Mouse (Mus musculus) lung, postnatal 0 days (tissue): ENCODE measurements around the gene Pdgfa. TPM values are rescaled to one million over a fixed set of nuclear protein-coding genes. Genes with fewer than 3 reads are reported as not detected.

Experiments used
- ATAC-seq: fragments of 200-750 bp; cut with Nextera tagmentation; 2 replicates; pipeline ENCODE4 v1.8.0; 2017; ENCODE audit warnings: moderate library complexity
- DNase-seq: peaks from one replicate; pipeline ENCODE4 v3.0.0-alpha.2; 2016; ENCODE audit warnings: low spot score
- H3K27ac ChIP-seq: fragments of 300-500 bp; sonication (generic); 2 replicates; pipeline ENCODE4 v1.5.1; 2014; ENCODE audit warnings: antibody characterized with exemption, mild to moderate bottlenecking, low read length, mixed read lengths
- H3K27me3 ChIP-seq: fragments of 300-500 bp; sonication (generic); replicated peaks from 2 replicates; pipeline ENCODE4 v1.6.1; 2014; ENCODE audit warnings: low read length, mixed read lengths; ENCODE audit not compliant: insufficient read depth
- H3K36me3 ChIP-seq: fragments of 300-500 bp; sonication (generic); 2 replicates; pipeline ENCODE4 v1.6.1; 2014; ENCODE audit warnings: low read length, mixed read lengths; ENCODE audit not compliant: insufficient read depth
- H3K4me1 ChIP-seq: fragments of 300-500 bp; sonication (generic); 2 replicates; pipeline ENCODE4 v1.6.1; 2014; ENCODE audit warnings: antibody characterized with exemption, low read depth, low read length, mixed read lengths; ENCODE audit not compliant: insufficient read depth
- H3K4me2 ChIP-seq: fragments of 300-500 bp; sonication (generic); replicated peaks from 2 replicates; pipeline ENCODE4 v1.6.1; 2014; ENCODE audit warnings: low read depth, mild to moderate bottlenecking, low read length, moderate library complexity, mixed read lengths
- H3K4me3 ChIP-seq: fragments of 300-500 bp; sonication (generic); 2 replicates; pipeline ENCODE4 v1.5.1; 2014; ENCODE audit warnings: low read depth, low read length
- H3K9ac ChIP-seq: fragments of 300-500 bp; sonication (generic); replicated peaks from 2 replicates; pipeline ENCODE4 v1.6.1; 2014; ENCODE audit warnings: low read depth, mild to moderate bottlenecking
- H3K9me3 ChIP-seq: fragments of 300-500 bp; sonication (generic); 2 replicates; pipeline ENCODE4 v1.6.1; 2016; ENCODE audit warnings: low read length, mixed read lengths
- CTCF ChIP-seq: IDR thresholded peaks from 2 replicates; pipeline ENCODE4 v1.5.1; 2016; ENCODE audit warnings: antibody characterized with exemption, mild to moderate bottlenecking
- EP300 ChIP-seq: IDR thresholded peaks from 2 replicates; pipeline ENCODE4 v1.6.1; 2016; ENCODE audit warnings: antibody characterized with exemption, mild to moderate bottlenecking, control low read depth
- WGBS: fragments of 180-500 bp; shearing (Covaris S2); extraction: QIAGEN DNeasy Blood & Tissue Kit; methylation state at CpG from one replicate; pipeline ENCODE4 v1.1.7; 2014; 5-methylcytosine and 5-hydroxymethylcytosine counted together
- polyA plus RNA-seq: library from polyadenylated mRNA; unstranded; fragments of >200 nt; fragmentation: Nextera tagmentation; extraction: Ambion mirVana; gene quantifications from 2 replicates; pipeline ENCODE4 v1.2.1, GENCODE M21; 2015

Gene Pdgfa
- polyA plus RNA-seq, 1 experiment from 2014 or later: 108 TPM

DNA sequence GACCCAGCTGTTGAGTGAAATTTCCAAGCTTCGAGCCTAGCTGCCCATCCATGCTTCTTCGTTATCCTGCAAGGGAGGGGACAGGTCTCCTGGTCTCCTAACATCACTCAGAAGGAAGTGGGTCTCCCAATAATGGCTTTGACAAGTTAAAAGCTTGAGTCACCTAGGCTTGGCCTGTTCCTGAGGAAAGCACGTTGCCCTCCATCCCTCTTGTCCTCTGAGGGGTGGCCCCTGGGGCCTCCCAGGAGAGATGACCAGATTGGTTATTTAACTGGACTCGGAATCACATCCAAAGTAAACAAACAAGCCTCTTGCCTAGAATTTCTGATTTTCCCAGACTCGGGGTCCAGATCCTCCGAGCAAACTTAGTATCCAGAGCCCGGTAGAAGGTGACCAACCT, 52.6 kb downstream of the Pdgfa start:
- ATAC-seq (no peak), DNase-seq (no peak)
- 73% methylated on average over 7 of the region's 7 CpGs for WGBS

GRCm38 (mm10) chr5:138941842-138942241, 55.3 kb downstream of the Pdgfa start:
- H3K4me2 ChIP-seq: no peak overlapping the region
- H3K36me3 ChIP-seq: no peaks in the 10 kb centered on the region
- no peaks in the 10 kb centered on the region for H3K9me3 ChIP-seq
- 62% methylated on average over 8 of the region's 8 CpGs for WGBS
- H3K9ac ChIP-seq: no peak overlapping the region
- H3K27me3 ChIP-seq: no peaks in the 10 kb centered on the region
- no peak for DNase-seq
- H3K4me1 ChIP-seq: no peaks in the 10 kb centered on the region
- no peak for ATAC-seq
- no peak for TF ChIP-seq EP300
- H3K27ac ChIP-seq: no peak overlapping the region
- H3K4me3 ChIP-seq: no peak overlapping the region

More for the DNA sequence above, 52.6 kb downstream of the Pdgfa start:
- H3K27me3 ChIP-seq: no peaks in the 10 kb centered on the region
- H3K4me3 ChIP-seq: no peak overlapping the region
- no peaks in the 10 kb centered on the region for H3K36me3 ChIP-seq
- no peaks in the 10 kb centered on the region for H3K9me3 ChIP-seq
- peaks cover 19% of the 10 kb centered on the region for H3K4me1 ChIP-seq
- H3K4me2 ChIP-seq: no peak overlapping the region
- no peak overlapping the region for H3K27ac ChIP-seq
- no peak for TF ChIP-seq EP300
- no peak for TF ChIP-seq CTCF
- no peak overlapping the region for H3K9ac ChIP-seq

- Histone ChIP-seq H3K36me3 (no peaks in the 10 kb centered on the region), H3K9ac (no peak overlapping the region), H3K9me3 (no peaks in the 10 kb centered on the region), H3K4me1 (no peaks in the 10 kb centered on the region), H3K4me2 (no peak overlapping the region), H3K27me3 (no peaks in the 10 kb centered on the region), H3K27ac (no peak overlapping the region), H3K4me3 (no peak overlapping the region)
- ATAC-seq: no peak
- no peak for DNase-seq
- 81% methylated on average over 4 of the region's 4 CpGs for WGBS
- TF ChIP-seq CTCF (no peak), EP300 (no peak)
Observed at GRCm38 (mm10) chr5:138940576-138940975, 56.6 kb downstream of the Pdgfa start.

DNA sequence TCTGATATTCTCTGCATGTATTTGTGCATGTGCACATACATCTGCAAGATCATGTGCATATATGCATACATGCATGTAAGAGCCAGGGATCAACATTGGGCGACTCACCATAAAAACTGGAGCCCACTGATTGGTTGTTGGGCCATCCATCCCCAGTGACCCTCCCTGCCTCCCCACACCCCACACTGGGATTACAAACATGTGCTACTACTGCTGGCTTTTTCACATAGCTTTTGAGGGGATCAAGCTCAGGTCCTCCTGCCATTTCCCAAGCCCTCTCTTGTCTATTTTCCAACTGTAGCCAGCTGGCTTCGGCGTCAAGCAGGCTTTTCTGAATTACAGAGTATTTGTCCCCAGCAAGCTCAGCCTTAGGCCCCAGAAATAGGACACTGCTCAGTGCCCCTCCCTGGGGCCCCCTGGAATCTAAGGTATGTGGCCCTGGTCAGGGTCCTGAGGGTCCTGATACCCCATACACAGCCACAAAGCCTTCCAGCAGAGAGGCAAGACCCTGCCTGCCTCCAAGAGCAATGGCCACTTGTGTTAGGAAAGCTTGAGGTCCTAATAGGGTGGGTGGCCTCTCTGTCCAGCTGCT, 58.5 kb downstream of the Pdgfa start:
- Histone ChIP-seq H3K27me3 (no peaks in the 10 kb centered on the region), H3K4me1 (no peaks in the 10 kb centered on the region), H3K4me2 (no peak overlapping the region), H3K27ac (no peak overlapping the region), H3K9ac (no peak overlapping the region), H3K9me3 (no peaks in the 10 kb centered on the region), H3K36me3 (no peaks in the 10 kb centered on the region), H3K4me3 (no peak overlapping the region)
- 51% methylated on average over 3 of the region's 3 CpGs for WGBS
- DNase-seq (no peak), ATAC-seq (no peak)
- TF ChIP-seq EP300 (no peak), CTCF (no peak)

GRCm38 (mm10) chr5:138936399-138937089, 60.6 kb downstream of the Pdgfa start:
- ATAC-seq: no peak
- Histone ChIP-seq H3K9me3 (no peaks in the 10 kb centered on the region), H3K4me3 (no peak overlapping the region), H3K4me2 (no peak overlapping the region), H3K4me1 (no peaks in the 10 kb centered on the region), H3K27ac (no peak overlapping the region), H3K27me3 (no peaks in the 10 kb centered on the region), H3K36me3 (no peaks in the 10 kb centered on the region), H3K9ac (no peak overlapping the region)
- 58% methylated on average over 8 of the region's 8 CpGs for WGBS
- TF ChIP-seq EP300: no peak
- no peak for TF ChIP-seq CTCF
- no peak for DNase-seq

GRCm38 (mm10) chr5:138934540-138934939, 62.6 kb downstream of the Pdgfa start:
- WGBS: 24% methylated on average over 6 of the region's 6 CpGs

More at GRCm38 (mm10) chr5:138934540-138934939, 62.6 kb downstream of the Pdgfa start:
- no peak for DNase-seq
- Histone ChIP-seq H3K27ac (no peak overlapping the region), H3K9me3 (no peaks in the 10 kb centered on the region), H3K4me2 (no peak overlapping the region), H3K4me3 (no peak overlapping the region), H3K36me3 (no peaks in the 10 kb centered on the region), H3K27me3 (no peaks in the 10 kb centered on the region), H3K9ac (no peak overlapping the region), H3K4me1 (no peaks in the 10 kb centered on the region)
- ATAC-seq: peak; percentile 64
- TF ChIP-seq CTCF (no peak), EP300 (no peak)
